Mouse (Mus musculus): ENCODE results near the gene Mylk3.

DNA sequence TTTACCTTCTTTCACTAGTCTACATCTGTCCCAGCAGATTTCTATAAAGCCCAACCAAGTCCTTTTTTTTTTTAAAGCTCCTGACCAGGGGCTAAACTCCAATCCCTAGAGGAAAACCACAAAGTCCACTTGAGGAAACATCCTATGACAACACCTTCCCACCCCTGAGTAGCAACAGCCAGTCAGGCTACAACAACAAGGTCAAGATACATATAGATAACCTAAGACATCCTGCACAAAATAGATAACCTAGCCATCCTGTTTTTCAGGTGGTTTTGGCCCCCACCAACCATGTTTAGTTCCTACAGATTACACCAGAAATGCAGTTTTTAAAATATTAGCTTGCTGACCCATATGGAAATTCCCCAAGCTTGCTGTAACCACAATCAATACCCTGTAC is 51.0 kb downstream of the Mylk3 start:
- TF ChIP-seq FLI1 (IDR thresholded peaks at IDR 0.05; ENCODE audit: low read length) (no peak), GATA1 (IDR thresholded peaks at IDR 0.05; ENCODE audit: borderline replicate concordance, low read length) (no peak)
